Mouse (Mus musculus) heart, adult 2 months (tissue): ENCODE measurements around the gene Grb10.

Source experiments
- EP300 ChIP-seq: fragments of 200-500 bp; IDR thresholded peaks from 2 replicates; pipeline ENCODE4 v1.6.1; 2011; ENCODE audit warnings: low read depth, low read length, control low read depth; ENCODE audit not compliant: insufficient read depth
- POLR2A ChIP-seq: fragments of 200-500 bp; IDR thresholded peaks from 2 replicates; pipeline ENCODE4 v1.6.1; 2011; ENCODE audit warnings: mild to moderate bottlenecking, low read depth, low read length, control low read depth; ENCODE audit not compliant: insufficient read depth

GRCm38 (mm10) chr11:12072322-12072721 is 33.8 kb upstream of the Grb10 start:
- TF ChIP-seq EP300 (no peak), POLR2A (no peak)
